Mouse (Mus musculus) CH12.LX (cell line): ENCODE measurements at regions not wholly inside any gene's neighbourhood (a gene's known extent, or its start where the extent isn't known, plus 50 kb on each side); places are given as distances from the start of the nearest gene placed in this dataset.

Experiments used
- DNase-seq: peaks from one replicate; pipeline ENCODE4 v3.0.0-alpha.2; 2013; ENCODE audit errors: extremely low read depth
- H3K27ac ChIP-seq: 2 replicates; pipeline ENCODE4 v1.5.1; 2012; ENCODE audit warnings: low read depth, mild to moderate bottlenecking, control low read depth, moderate library complexity; ENCODE audit not compliant: insufficient read depth
- H3K27me3 ChIP-seq: replicated peaks from 2 replicates; pipeline ENCODE3; 2012; ENCODE audit warnings: inconsistent platforms
- H3K36me3 ChIP-seq, 2 experiments: replicated peaks in 1 of 2; 2 replicates each; pipeline versions ENCODE3 to v1.6.1; 2012; ENCODE audit warnings: inconsistent platforms in 1 of 2, low read length in 1 of 2, mild to moderate bottlenecking in 1 of 2, mixed read lengths in 1 of 2, moderate library complexity in 1 of 2; ENCODE audit not compliant: control insufficient read depth in 1 of 2, insufficient read depth in 1 of 2
- H3K4me1 ChIP-seq, 2 experiments: 2 replicates each; pipeline ENCODE4 v1.6.1; 2012; ENCODE audit warnings: inconsistent platforms in 1 of 2, moderate library complexity in 1 of 2; ENCODE audit not compliant: insufficient read depth in 2 of 2, control insufficient read depth in 1 of 2
- H3K4me2 ChIP-seq: 2 replicates; pipeline ENCODE4 v1.6.1; 2012; ENCODE audit warnings: low read depth, mild to moderate bottlenecking, control low read depth; ENCODE audit not compliant: poor library complexity, insufficient read depth, severe bottlenecking
- H3K4me3 ChIP-seq, 3 experiments: fragments of 150-350 bp in 1 of 3; sonication (generic) in 1 of 3; replicated peaks in 1 of 3; 2 replicates each; pipeline versions ENCODE3 to v1.5.1; 2011 to 2012; ENCODE audit warnings: low read depth in 2 of 3, low read length in 2 of 3, mild to moderate bottlenecking in 2 of 3, moderate library complexity in 2 of 3, control low read depth in 1 of 3, improper control_type of control experiment in 1 of 3, inconsistent platforms in 1 of 3, mixed read lengths in 1 of 3; ENCODE audit not compliant: poor library complexity in 1 of 3
- H3K79me2 ChIP-seq: replicated peaks from 2 replicates; pipeline ENCODE4 v1.6.1; 2012; ENCODE audit warnings: mild to moderate bottlenecking, moderate library complexity; ENCODE audit not compliant: control insufficient read depth, poor library complexity, insufficient read depth, severe bottlenecking; ENCODE audit errors: extremely low read depth
- H3K9ac ChIP-seq: 2 replicates; pipeline ENCODE4 v1.6.1; 2012; ENCODE audit warnings: low read depth, mild to moderate bottlenecking, control low read depth, moderate library complexity; ENCODE audit not compliant: insufficient read depth
- H3K9me3 ChIP-seq: replicated peaks from 2 replicates; pipeline ENCODE3; 2012; ENCODE audit warnings: low read length, inconsistent platforms, mixed read lengths
- BHLHE40 ChIP-seq: IDR thresholded peaks from 2 replicates; pipeline ENCODE4 v1.6.1; 2011; ENCODE audit warnings: mild to moderate bottlenecking, low read depth, low read length, improper control_type of control experiment
- CHD1 ChIP-seq: IDR thresholded peaks from 2 replicates; pipeline ENCODE4 v1.6.1; 2012; ENCODE audit warnings: low read depth, low read length, improper control_type of control experiment, inconsistent platforms
- CHD2 ChIP-seq: IDR thresholded peaks from 2 replicates; pipeline ENCODE4 v1.6.1; 2011; ENCODE audit warnings: low read length, improper control_type of control experiment
- E2F4 ChIP-seq: IDR thresholded peaks from 2 replicates; pipeline ENCODE4 v1.6.1; 2011; ENCODE audit warnings: low read depth, low read length, improper control_type of control experiment; ENCODE audit not compliant: insufficient replicate concordance
- ELF1 ChIP-seq: IDR thresholded peaks from 2 replicates; pipeline ENCODE4 v1.6.1; 2014; ENCODE audit warnings: low read depth, mild to moderate bottlenecking, inconsistent platforms, low read length, improper control_type of control experiment
- EP300 ChIP-seq: IDR thresholded peaks from 2 replicates; pipeline ENCODE4 v1.6.1; 2011; ENCODE audit warnings: low read length, improper control_type of control experiment
- GABPA ChIP-seq: IDR thresholded peaks from 2 replicates; pipeline ENCODE4 v1.6.1; 2012; ENCODE audit warnings: low read depth, low read length, improper control_type of control experiment, inconsistent platforms; ENCODE audit not compliant: insufficient replicate concordance
- MAX ChIP-seq: IDR thresholded peaks from 2 replicates; pipeline ENCODE4 v1.6.1; 2011; ENCODE audit warnings: low read length, improper control_type of control experiment
- MAZ ChIP-seq: IDR thresholded peaks from 2 replicates; pipeline ENCODE4 v1.6.1; 2012; ENCODE audit warnings: low read depth, mild to moderate bottlenecking, inconsistent platforms, low read length, improper control_type of control experiment, moderate library complexity
- NELFE ChIP-seq: IDR thresholded peaks from 2 replicates; pipeline ENCODE4 v1.6.1; 2011; ENCODE audit warnings: low read depth, low read length, improper control_type of control experiment
- PAX5 ChIP-seq: IDR thresholded peaks from 2 replicates; pipeline ENCODE4 v1.6.1; 2012; ENCODE audit warnings: low read length, inconsistent platforms, mixed read lengths
- POLR2A ChIP-seq: IDR thresholded peaks from 2 replicates; pipeline ENCODE4 v1.6.1; 2011; ENCODE audit warnings: low read depth, mild to moderate bottlenecking, improper control_type of control experiment, low read length
- RAD21 ChIP-seq: IDR thresholded peaks from 2 replicates; pipeline ENCODE4 v1.6.1; 2011; ENCODE audit warnings: low read depth, mild to moderate bottlenecking, low read length, improper control_type of control experiment, moderate library complexity
- SIN3A ChIP-seq: IDR thresholded peaks from 2 replicates; pipeline ENCODE4 v1.6.1; 2012; ENCODE audit warnings: low read length, improper control_type of control experiment, inconsistent platforms
- TBP ChIP-seq: conservative IDR thresholded peaks from 2 replicates; pipeline ENCODE4 v1.6.1; 2011; ENCODE audit warnings: low read depth, low read length, improper control_type of control experiment
- UBTF ChIP-seq: IDR thresholded peaks from 2 replicates; pipeline ENCODE4 v1.6.1; 2012; ENCODE audit warnings: low read depth, mild to moderate bottlenecking, inconsistent platforms, low read length, improper control_type of control experiment, moderate library complexity
- USF1 ChIP-seq: IDR thresholded peaks from 2 replicates; pipeline ENCODE4 v1.6.1; 2014; ENCODE audit warnings: low read depth, mild to moderate bottlenecking, inconsistent platforms, low read length, improper control_type of control experiment
- ZC3H11A ChIP-seq: IDR thresholded peaks from 2 replicates; pipeline ENCODE4 v1.6.1; 2012; ENCODE audit warnings: low read depth, mild to moderate bottlenecking, inconsistent platforms, low read length, improper control_type of control experiment
- ZKSCAN1 ChIP-seq: IDR thresholded peaks from 2 replicates; pipeline ENCODE4 v1.6.1; 2012; ENCODE audit warnings: low read depth, inconsistent platforms, low read length, improper control_type of control experiment, borderline replicate concordance
- ZMIZ1 ChIP-seq: IDR thresholded peaks from 2 replicates; pipeline ENCODE4 v1.6.1; 2012; ENCODE audit warnings: low read depth, mild to moderate bottlenecking, inconsistent platforms, low read length, improper control_type of control experiment
- dilution Hi-C: fragments of 300-500 bp; cut with MboI; formaldehyde crosslinking; loops from 2 replicates; pipeline ENCODE4 v1.14.3; 2020; ENCODE audit warnings: low sequenced_read_pairs; ENCODE audit not compliant: extremely low pct_unique_long_range_greater_than_20kb, extremely low pct_ligation_motif_present
- in situ Hi-C: fragments of 300-500 bp; cut with MboI; formaldehyde crosslinking; loops from 3 replicates; pipeline ENCODE4 v1.14.3; 2019; ENCODE audit warnings: low sequenced_read_pairs, low pct_ligation_motif_present, low pct_unique_long_range_greater_than_20kb, mixed read lengths

DNA sequence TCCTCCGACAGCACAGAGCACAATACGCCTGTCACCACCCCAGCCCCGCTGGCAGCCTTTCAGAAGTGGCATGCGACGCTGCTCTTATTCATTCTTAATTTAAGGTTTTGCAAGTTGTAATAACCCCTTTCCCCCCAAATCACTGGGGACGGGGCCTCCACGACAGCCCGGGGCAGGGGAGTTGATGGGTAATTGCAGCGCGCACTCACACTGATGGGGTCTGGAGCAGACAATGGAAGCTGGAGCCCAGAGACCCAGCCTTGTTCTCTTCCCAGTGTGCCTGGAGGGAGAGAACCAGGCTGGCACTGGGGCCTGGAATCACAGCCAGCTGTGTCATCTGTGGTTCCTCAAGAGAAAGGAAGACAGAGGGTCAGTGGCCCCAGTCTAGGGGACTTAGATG lies 54.2 kb upstream of the Casz1 start:
- H3K36me3 ChIP-seq: no peaks in the 10 kb centered on the region
- TF ChIP-seq PAX5 (no peak), RAD21 (no peak), BHLHE40 (no peak), ZMIZ1 (no peak), CHD1 (no peak), ZC3H11A (no peak), MAX (no peak)
- H3K4me3 ChIP-seq: no peak overlapping the region
- H3K9me3 ChIP-seq: no peaks in the 10 kb centered on the region
- H3K4me2 ChIP-seq: no peak overlapping the region
- DNase-seq: no peak
- dilution Hi-C loops (no loop called here), in situ Hi-C loops (no loop called here)
- H3K4me1 ChIP-seq: peaks cover 0 to 2% of the 10 kb centered on the region in 2 experiments; a peak in 2 of 4 replicates
- H3K27me3 ChIP-seq: peaks cover 50% of the 10 kb centered on the region
- H3K27ac ChIP-seq: no peak overlapping the region
- no peak overlapping the region for H3K9ac ChIP-seq
- no peaks in the 10 kb centered on the region for H3K79me2 ChIP-seq

DNA sequence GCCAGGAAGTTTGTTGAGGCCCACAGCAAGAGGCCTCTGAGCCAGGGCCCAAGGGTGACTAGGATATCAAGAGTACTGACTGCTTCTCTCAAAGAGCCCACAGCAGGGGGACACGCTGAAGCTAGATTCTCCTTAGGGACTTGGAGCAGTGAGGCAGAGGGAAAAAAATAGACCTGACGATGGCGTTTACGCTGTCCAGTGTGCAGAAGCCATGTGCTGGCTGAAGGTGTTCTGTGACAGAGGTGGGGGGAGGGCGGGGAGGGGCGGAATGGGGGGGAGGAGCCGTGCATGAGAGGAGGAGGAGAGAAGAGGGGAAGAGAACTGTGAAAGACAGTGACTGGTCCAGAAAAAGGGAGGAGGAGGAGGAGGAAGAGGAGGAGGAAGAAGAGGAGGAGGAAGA lies 52.6 kb upstream of the Casz1 start:
- TF ChIP-seq SIN3A (no peak), MAX (no peak), TBP (no peak), ELF1 (no peak), USF1 (no peak), E2F4 (no peak), NELFE (no peak), ZKSCAN1 (no peak), CHD2 (no peak), GABPA (no peak), MAZ (no peak), EP300 (no peak), BHLHE40 (no peak), UBTF (no peak), POLR2A (no peak)
- H3K9ac ChIP-seq: no peak overlapping the region
- in situ Hi-C loops (no loop called here), dilution Hi-C loops (no loop called here)
- H3K27ac ChIP-seq: no peak overlapping the region
- H3K36me3 ChIP-seq: no peaks in the 10 kb centered on the region
- H3K9me3 ChIP-seq: no peaks in the 10 kb centered on the region
- H3K4me2 ChIP-seq: no peak overlapping the region
- no peak for DNase-seq
- H3K79me2 ChIP-seq: no peaks in the 10 kb centered on the region
- H3K4me1 ChIP-seq: peaks cover 0 to 2% of the 10 kb centered on the region in 2 experiments; a peak in 2 of 4 replicates
- peaks cover 39% of the 10 kb centered on the region for H3K27me3 ChIP-seq
- no peak overlapping the region for H3K4me3 ChIP-seq
